Mouse (Mus musculus): ENCODE data around the gene Auh. TPM values are rescaled to one million over a fixed set of nuclear protein-coding genes. Genes with fewer than 3 reads are reported as not detected.

The Auh gene
- total and polyA plus RNA-seq, 3 experiments, result 14.7 to 19.5 TPM; not detected in 1

GRCm38 (mm10) chr13:52929209-52930171 is at the start of gene Auh (continued):
- TF ChIP-seq NELFE (IDR thresholded peaks at IDR 0.05; ENCODE audit: low read depth, low read length) (peak; percentile 42; the same call in 1 of the 2 replicates), MAZ (IDR thresholded peaks at IDR 0.05; ENCODE audit: low read depth, low read length) (no peak), RAD21 (IDR thresholded peaks at IDR 0.05; ENCODE audit: low read depth, low read length) (no peak), NRF1 (IDR thresholded peaks at IDR 0.05; ENCODE audit: insufficient read depth, low read depth, low read length, poor library complexity, severe bottlenecking) (peak; percentile 56), MXI1 (IDR thresholded peaks at IDR 0.05; ENCODE audit: low read depth, low read length) (peak; percentile 32; the same call in 1 of the 2 replicates)

GRCm38 (mm10) chr13:52978321-52978981 is 49.0 kb upstream of the Auh start:
- no peaks in the 10 kb centered on the region for H3K9me3 ChIP-seq (replicated peaks; ENCODE audit: insufficient read depth, low read length)
- H3K9ac ChIP-seq (ENCODE audit: control insufficient read depth, low read depth, low read length, poor library complexity, severe bottlenecking), result no peak overlapping the region
- no peaks in the 10 kb centered on the region for H3K79me2 ChIP-seq (ENCODE audit: control insufficient read depth, insufficient read depth, low read length, poor library complexity)
- TF ChIP-seq BHLHE40 (IDR thresholded peaks at IDR 0.05; ENCODE audit: borderline replicate concordance, low read depth, low read length), result no peak
- no peak for TF ChIP-seq MEF2A (IDR thresholded peaks at IDR 0.05; ENCODE audit: extremely low read depth, insufficient replicate concordance, low read depth, low read length, poor library complexity, severe bottlenecking)
- no peak for TF ChIP-seq ELF1 (IDR thresholded peaks at IDR 0.05; ENCODE audit: low read depth, low read length)
- H3K36me3 ChIP-seq (ENCODE audit: control insufficient read depth in 1 of 2, insufficient read depth in 2 of 2, low read length in 2 of 2), result peaks cover 0 to 2% of the 10 kb centered on the region in 2 experiments; a peak in 1 of 4 replicates
- H3K27ac ChIP-seq (ENCODE audit: control insufficient read depth, low read depth, low read length), result no peak overlapping the region
- DNase-seq (ENCODE audit: low read depth, low spot score), result no peak
- H3K4me1 ChIP-seq (ENCODE audit: control insufficient read depth in 1 of 2, insufficient read depth in 2 of 2, low read length in 2 of 2), result no peaks in the 10 kb centered on the region; a peak in 1 of 4 replicates
- no peaks in the 10 kb centered on the region for H3K27me3 ChIP-seq (ENCODE audit: control insufficient read depth in 1 of 2, insufficient read depth in 2 of 2, low read length in 2 of 2)
- no peak overlapping the region for H3K4me3 ChIP-seq (ENCODE audit: control insufficient read depth in 1 of 2, insufficient read depth in 1 of 2, low read depth in 2 of 2, low read length in 2 of 2)

DNA sequence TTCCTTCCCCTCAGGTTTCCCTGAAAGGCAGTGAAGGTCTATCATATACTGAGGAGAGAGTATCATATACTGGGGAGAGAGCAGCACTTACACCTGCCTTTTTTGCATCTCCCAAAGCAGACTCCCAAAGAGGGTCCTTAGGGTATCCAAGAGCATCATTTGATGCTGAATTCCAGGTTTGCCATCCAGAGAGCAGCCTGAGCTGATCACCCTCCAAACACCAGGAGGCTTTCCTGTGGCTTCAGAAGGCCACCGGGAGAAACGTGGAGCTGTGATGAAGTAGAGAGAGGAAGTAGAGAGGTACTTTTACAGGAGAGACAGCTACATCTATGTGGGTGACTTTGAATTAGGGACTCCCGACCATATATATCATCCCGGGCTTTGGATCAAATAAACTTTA is 48.3 kb upstream of the Auh start:
- H3K9ac ChIP-seq (ENCODE audit: control insufficient read depth, low read depth, low read length, poor library complexity, severe bottlenecking), result no peak overlapping the region

More for the DNA sequence above, 48.3 kb upstream of the Auh start:
- Histone ChIP-seq H3K4me1 (ENCODE audit: control insufficient read depth in 1 of 2, insufficient read depth in 2 of 2, low read length in 2 of 2) (no peaks in the 10 kb centered on the region; a peak in 1 of 4 replicates), H3K79me2 (ENCODE audit: control insufficient read depth, insufficient read depth, low read length, poor library complexity) (no peaks in the 10 kb centered on the region), H3K27ac (ENCODE audit: control insufficient read depth, low read depth, low read length) (no peak overlapping the region), H3K9me3 (replicated peaks; ENCODE audit: insufficient read depth, low read length) (no peaks in the 10 kb centered on the region), H3K36me3 (ENCODE audit: control insufficient read depth in 1 of 2, insufficient read depth in 2 of 2, low read length in 2 of 2) (peaks cover 0 to 2% of the 10 kb centered on the region in 2 experiments; a peak in 1 of 4 replicates), H3K4me3 (ENCODE audit: control insufficient read depth in 1 of 2, insufficient read depth in 1 of 2, low read depth in 2 of 2, low read length in 2 of 2) (no peak overlapping the region), H3K27me3 (ENCODE audit: control insufficient read depth in 1 of 2, insufficient read depth in 2 of 2, low read length in 2 of 2) (no peaks in the 10 kb centered on the region)
- TF ChIP-seq ELF1 (IDR thresholded peaks at IDR 0.05; ENCODE audit: low read depth, low read length) (no peak), ZKSCAN1 (IDR thresholded peaks at IDR 0.05; ENCODE audit: low read depth, low read length) (no peak), E2F4 (IDR thresholded peaks at IDR 0.05; ENCODE audit: borderline replicate concordance, low read depth, low read length) (no peak), HCFC1 (IDR thresholded peaks at IDR 0.05; ENCODE audit: low read depth, low read length) (no peak), ZMIZ1 (IDR thresholded peaks at IDR 0.05; ENCODE audit: low read depth, low read length) (no peak), EP300 (IDR thresholded peaks at IDR 0.05; ENCODE audit: low read depth in 1 of 2, low read length in 2 of 2) (no peak)
- no peak for DNase-seq (ENCODE audit: low read depth, low spot score)
